Mouse (Mus musculus) kidney, embryonic 14.5 days (tissue): ENCODE data around the gene Stub1. TPM values are rescaled to one million over a fixed set of nuclear protein-coding genes. Genes with fewer than 3 reads are reported as not detected.
A peak's percentile ranks its signal among the peaks of the same experiment; 100 is the strongest.

ENCODE experiments used
- ATAC-seq: fragments of 200-750 bp; cut with Nextera tagmentation; 2 replicates; pipeline ENCODE4 v1.8.0; 2017; ENCODE audit warnings: moderate number of reproducible peaks, mild to moderate bottlenecking, moderate TSS enrichment, moderate library complexity; ENCODE audit not compliant: low FRiP score, low TSS enrichment
- H3K27ac ChIP-seq: fragments of 300-500 bp; sonication (generic); 2 replicates; pipeline ENCODE4 v1.5.1; 2014; ENCODE audit warnings: low read depth, mild to moderate bottlenecking, low read length, moderate library complexity, mixed read lengths
- H3K27me3 ChIP-seq: fragments of 300-500 bp; sonication (generic); 2 replicates; pipeline ENCODE4 v1.6.1; 2014; ENCODE audit warnings: mild to moderate bottlenecking, low read length; ENCODE audit not compliant: control insufficient read depth, insufficient read depth
- H3K36me3 ChIP-seq: fragments of 300-500 bp; sonication (generic); 2 replicates; pipeline ENCODE4 v1.6.1; 2014; ENCODE audit warnings: low read length, mixed read lengths; ENCODE audit not compliant: control insufficient read depth, insufficient read depth
- H3K4me1 ChIP-seq: fragments of 300-500 bp; sonication (generic); 2 replicates; pipeline ENCODE4 v1.6.1; 2014; ENCODE audit warnings: low read length, mixed read lengths; ENCODE audit not compliant: control insufficient read depth, insufficient read depth
- H3K4me2 ChIP-seq: fragments of 300-500 bp; sonication (generic); replicated peaks from 2 replicates; pipeline ENCODE4 v1.6.1; 2014; ENCODE audit warnings: low read depth, mild to moderate bottlenecking, low read length
- H3K4me3 ChIP-seq: fragments of 300-500 bp; sonication (generic); 2 replicates; pipeline ENCODE4 v1.5.1; 2014; ENCODE audit warnings: mild to moderate bottlenecking, low read length
- H3K9ac ChIP-seq: fragments of 300-500 bp; sonication (generic); 2 replicates; pipeline ENCODE4 v1.6.1; 2014; ENCODE audit warnings: low read depth, mild to moderate bottlenecking, low read length, moderate library complexity
- H3K9me3 ChIP-seq: fragments of 300-500 bp; sonication (generic); 2 replicates; pipeline ENCODE4 v1.6.1; 2016; ENCODE audit warnings: low read length; ENCODE audit not compliant: control insufficient read depth
- WGBS: fragments of 180-500 bp; shearing (Covaris S2); extraction: QIAGEN DNeasy Blood & Tissue Kit; methylation state at CpG from one replicate; pipeline ENCODE4 v1.1.7; 2014; 5-methylcytosine and 5-hydroxymethylcytosine counted together
- polyA plus RNA-seq: library from polyadenylated mRNA; unstranded; fragments of >200 nt; fragmentation: Nextera tagmentation; extraction: Ambion mirVana; gene quantifications from 2 replicates; pipeline ENCODE4 v1.2.1, GENCODE M21; 2014

Stub1 gene
- polyA plus RNA-seq: 350 and 425 TPM in 2 replicates

DNA sequence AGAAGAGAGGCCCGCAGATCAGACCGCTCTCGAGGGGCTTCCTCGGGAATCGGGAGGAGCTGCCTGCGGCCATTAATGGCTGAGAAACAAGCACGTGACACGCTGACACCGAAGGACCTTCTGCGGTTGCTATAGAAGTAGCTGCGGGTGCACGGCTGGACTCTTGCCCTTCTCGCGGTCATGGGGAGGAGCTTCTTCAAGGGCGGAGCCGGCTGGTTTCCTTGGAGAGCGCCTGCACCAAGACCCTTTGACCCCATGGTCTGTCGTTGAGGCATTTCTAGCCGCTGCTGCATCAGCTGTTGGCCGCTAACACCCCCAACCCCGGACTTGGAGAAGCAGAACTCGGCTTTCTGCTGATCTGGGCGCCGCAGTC lies at the start of gene Stub1:
Gene Stub1 (minus strand): TSS at position 114 of the 373 bp plus-strand sequence.
- WGBS: under 1% methylated on average over 24 of the region's 24 CpGs
- H3K9ac ChIP-seq: peak within 1 kb of the TSS; percentile 93
- peak within 1 kb of the TSS; percentile 98 for H3K27ac ChIP-seq
- no peaks in the 10 kb centered on the region for H3K9me3 ChIP-seq
- peak; percentile 64 for ATAC-seq
- H3K4me1 ChIP-seq: peaks cover 63% of the 10 kb centered on the region
- H3K4me2 ChIP-seq: peak within 1 kb of the TSS; percentile 95
- no peaks in the 10 kb centered on the region for H3K27me3 ChIP-seq
- H3K4me3 ChIP-seq: peak within 1 kb of the TSS; percentile 89
- peaks cover 39% of the 10 kb centered on the region for H3K36me3 ChIP-seq

DNA sequence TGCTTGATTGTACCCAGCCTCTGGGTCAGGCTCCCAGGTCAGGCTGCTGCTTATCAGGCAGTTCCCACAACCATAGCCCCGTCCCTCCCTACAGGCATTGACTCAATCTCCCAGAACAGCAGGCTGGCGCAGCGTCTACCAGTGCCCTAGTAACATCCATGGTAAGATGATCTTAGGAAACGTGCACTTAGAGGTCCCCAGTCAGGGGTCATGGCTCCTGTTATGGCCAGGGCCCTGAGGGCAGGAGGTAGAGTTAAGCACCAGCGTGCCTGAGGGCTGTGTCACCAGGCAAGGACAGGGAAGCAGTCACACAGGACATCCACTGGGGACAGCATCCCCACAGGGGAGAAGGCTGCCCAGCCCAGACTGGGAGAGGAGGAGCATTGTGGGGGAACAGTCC lies 49.1 kb upstream of the Stub1 start:
- H3K4me3 ChIP-seq: no peak overlapping the region
- ATAC-seq: no peak
- 23% methylated on average over 5 of the region's 5 CpGs for whole genome bisulfite sequencing
- H3K9me3 ChIP-seq: no peaks in the 10 kb centered on the region
- H3K27me3 ChIP-seq: no peaks in the 10 kb centered on the region
- H3K27ac ChIP-seq: 0 out of 2 replicates have a peak overlapping the region, but pooled peaks have one; percentile 26
- peaks cover 17% of the 10 kb centered on the region for H3K4me1 ChIP-seq
- H3K4me2 ChIP-seq: no peak overlapping the region
- no peak overlapping the region for H3K9ac ChIP-seq
- H3K36me3 ChIP-seq: peaks cover 51% of the 10 kb centered on the region

DNA sequence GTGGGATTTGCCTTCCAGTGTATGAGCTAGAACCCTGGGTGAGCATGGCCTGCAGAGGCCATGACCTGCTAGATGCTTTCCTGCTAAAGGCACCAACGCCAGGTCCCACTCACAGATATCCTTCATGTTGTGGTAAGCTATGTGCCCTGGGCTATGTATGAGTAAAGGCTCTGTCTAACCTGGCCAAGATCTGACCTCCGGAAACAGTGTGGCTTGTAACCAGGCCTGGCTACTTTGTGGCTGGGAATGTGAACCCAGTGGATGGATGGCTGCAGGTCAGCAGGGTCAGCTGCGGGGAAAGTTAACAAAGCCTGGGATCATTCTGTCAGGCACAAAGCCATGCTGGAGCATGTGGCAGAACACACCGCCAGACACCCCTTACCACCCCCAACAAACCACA lies 48.5 kb upstream of the Stub1 start:
- no peaks in the 10 kb centered on the region for H3K27me3 ChIP-seq
- 0 out of 2 replicates have a peak overlapping the region, but pooled peaks have one; percentile 24 for H3K27ac ChIP-seq
- peaks cover 51% of the 10 kb centered on the region for H3K36me3 ChIP-seq
- WGBS: 33% methylated on average over 4 of the region's 4 CpGs
- H3K9ac ChIP-seq: peak overlapping the region; percentile 8; the same call in 1 of the 2 replicates
- ATAC-seq: no peak
- H3K4me3 ChIP-seq: no peak overlapping the region
- H3K4me2 ChIP-seq: no peak overlapping the region
- peaks cover 19% of the 10 kb centered on the region for H3K4me1 ChIP-seq
- H3K9me3 ChIP-seq: no peaks in the 10 kb centered on the region

DNA sequence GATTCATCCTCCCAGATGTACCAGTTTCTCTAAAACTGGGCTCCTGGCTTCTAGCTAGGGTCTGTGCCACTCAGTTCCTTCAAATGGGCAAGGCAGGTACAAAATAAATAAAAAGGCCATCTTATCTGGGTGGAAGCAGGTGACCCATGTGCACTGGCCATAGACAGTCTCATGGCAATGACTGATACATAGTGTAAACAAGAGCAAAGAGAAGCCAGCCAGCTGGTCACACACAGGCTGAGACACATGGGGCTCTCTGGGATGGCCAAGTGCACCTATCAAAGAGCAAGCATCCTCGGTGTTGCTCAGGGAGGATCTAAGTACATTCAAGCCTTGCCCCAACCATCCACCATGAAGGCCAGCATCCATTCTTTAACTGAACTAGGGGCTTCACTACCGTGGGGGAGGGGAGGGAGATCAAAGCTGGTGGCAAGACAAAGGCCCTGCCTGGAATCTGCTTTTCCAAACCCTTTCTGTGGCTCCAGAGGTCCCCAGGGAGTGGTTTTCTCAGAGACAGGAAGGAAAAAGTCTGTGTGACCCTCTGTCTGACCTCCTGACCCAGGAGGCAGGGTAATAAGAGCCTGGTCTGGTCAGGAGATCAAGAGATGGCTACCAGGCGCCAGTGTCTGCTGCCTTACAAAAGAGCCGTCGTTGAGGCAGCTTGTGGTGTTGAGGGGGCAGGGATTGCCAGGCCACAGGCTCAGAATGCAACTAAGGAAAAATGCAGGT lies 47.9 kb upstream of the Stub1 start:
- Histone ChIP-seq H3K27me3 (no peaks in the 10 kb centered on the region), H3K9ac (peak overlapping the region; percentile 8; the same call in 1 of the 2 replicates), H3K27ac (0 out of 2 replicates have a peak overlapping the region, but pooled peaks have one; percentile 24), H3K9me3 (no peaks in the 10 kb centered on the region), H3K36me3 (peaks cover 51% of the 10 kb centered on the region), H3K4me1 (peaks cover 25% of the 10 kb centered on the region), H3K4me2 (no peak overlapping the region), H3K4me3 (no peak overlapping the region)
- ATAC-seq: no peak
- 9% methylated on average over 5 of the region's 5 CpGs for WGBS

DNA sequence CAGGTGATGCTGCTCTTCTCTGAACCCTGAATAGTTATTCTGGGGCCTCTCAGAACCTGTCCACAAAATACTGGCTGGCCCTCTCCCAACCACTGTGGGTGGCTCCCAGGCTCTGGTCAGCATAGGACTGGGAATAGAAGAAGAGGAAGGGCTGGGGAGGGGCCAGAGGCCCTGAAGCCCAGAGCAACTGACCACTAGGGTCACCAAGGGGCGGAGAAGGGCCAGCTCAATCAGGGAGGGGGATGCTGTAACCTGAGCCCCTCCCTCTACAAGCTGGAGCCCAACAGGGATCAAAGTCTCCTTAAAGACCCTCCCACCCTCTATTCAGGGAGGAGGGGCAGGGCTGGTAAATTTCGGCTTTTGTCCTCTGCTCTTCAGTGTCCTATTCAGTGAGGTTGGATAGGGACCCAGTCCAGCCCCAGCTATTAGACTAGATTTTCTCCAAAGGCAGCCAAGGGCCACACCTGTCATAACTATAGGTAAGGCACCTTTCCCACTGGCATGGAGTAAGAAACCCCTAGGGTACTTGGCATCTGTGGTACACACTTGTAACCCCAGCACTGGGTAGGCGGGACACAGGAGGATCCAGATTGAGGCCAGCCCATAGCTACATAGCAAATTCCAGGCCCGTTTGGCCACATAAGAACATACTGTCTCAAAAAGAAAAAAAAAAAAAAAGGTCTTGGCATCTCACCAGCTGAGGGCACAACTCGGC lies 47.1 kb upstream of the Stub1 start, which contains the start of gene Wfikkn1:
Gene Wfikkn1 (minus strand): TSS at position 663 of the 715 bp plus-strand sequence.
- Histone ChIP-seq H3K27me3 (no peaks in the 10 kb centered on the region), H3K4me1 (peaks cover 29% of the 10 kb centered on the region), H3K36me3 (peaks cover 50% of the 10 kb centered on the region), H3K4me2 (no peak within 1 kb of the TSS), H3K27ac (0 out of 2 replicates have a peak within 1 kb of the TSS, but pooled peaks have one; percentile 24), H3K9me3 (no peaks in the 10 kb centered on the region), H3K4me3 (no peak within 1 kb of the TSS), H3K9ac (peak within 1 kb of the TSS; percentile 23; the same call in 1 of the 2 replicates)
- 23% methylated on average over 5 of the region's 5 CpGs for WGBS
- no peak for ATAC-seq

DNA sequence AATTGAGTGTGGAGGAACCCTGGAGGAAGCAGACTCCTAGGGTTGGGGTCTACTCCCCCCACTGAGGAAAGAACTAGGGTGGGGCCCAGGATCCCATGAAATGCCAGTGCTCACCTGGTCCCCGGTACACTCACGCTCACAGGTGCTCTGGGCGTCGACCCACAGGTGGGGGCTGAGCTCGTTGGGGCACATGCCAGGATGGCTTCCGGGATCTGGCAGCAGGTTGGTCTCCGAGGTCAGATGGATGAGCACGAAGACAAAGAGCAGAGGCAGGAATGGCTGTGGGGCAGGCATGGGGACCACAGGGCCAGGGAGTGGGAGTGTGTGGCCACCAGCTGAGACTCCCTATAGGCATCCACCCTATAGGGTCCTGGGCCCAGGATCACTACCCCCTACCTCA lies 46.5 kb upstream of the Stub1 start:
- Histone ChIP-seq H3K9ac (peak overlapping the region; percentile 23; the same call in 1 of the 2 replicates), H3K4me3 (no peak overlapping the region), H3K27me3 (no peaks in the 10 kb centered on the region), H3K9me3 (no peaks in the 10 kb centered on the region), H3K4me1 (peaks cover 29% of the 10 kb centered on the region), H3K36me3 (peaks cover 45% of the 10 kb centered on the region), H3K4me2 (no peak overlapping the region), H3K27ac (no peak overlapping the region)
- WGBS: 66% methylated on average over 8 of the region's 8 CpGs
- ATAC-seq: no peak

DNA sequence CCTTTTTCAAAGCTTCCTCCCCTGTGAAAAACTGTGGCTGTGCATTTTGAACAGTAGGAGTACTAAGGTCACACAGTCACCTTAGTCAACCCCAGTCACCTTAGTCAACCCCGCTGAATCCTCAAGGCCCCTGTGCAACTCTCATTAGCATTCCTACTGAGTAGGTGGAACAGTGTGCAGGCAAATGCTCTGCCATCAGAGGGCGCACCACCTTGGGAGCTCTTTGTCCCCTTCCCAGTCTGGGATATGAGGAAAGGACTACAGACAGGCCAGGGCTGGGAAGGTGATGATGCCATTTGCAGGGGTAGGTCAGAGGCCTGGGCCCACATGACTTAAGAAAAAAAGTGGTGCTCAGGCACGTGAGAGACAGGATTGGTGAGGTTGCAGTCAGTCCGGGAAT lies 46.1 kb upstream of the Stub1 start:
- H3K9ac ChIP-seq: no peak overlapping the region
- no peak overlapping the region for H3K4me3 ChIP-seq
- no peak for ATAC-seq
- 54% methylated on average over 4 of the region's 4 CpGs for WGBS
- no peaks in the 10 kb centered on the region for H3K27me3 ChIP-seq
- no peaks in the 10 kb centered on the region for H3K9me3 ChIP-seq
- H3K4me1 ChIP-seq: peaks cover 29% of the 10 kb centered on the region
- peaks cover 40% of the 10 kb centered on the region for H3K36me3 ChIP-seq
- H3K4me2 ChIP-seq: no peak overlapping the region
- no peak overlapping the region for H3K27ac ChIP-seq

DNA sequence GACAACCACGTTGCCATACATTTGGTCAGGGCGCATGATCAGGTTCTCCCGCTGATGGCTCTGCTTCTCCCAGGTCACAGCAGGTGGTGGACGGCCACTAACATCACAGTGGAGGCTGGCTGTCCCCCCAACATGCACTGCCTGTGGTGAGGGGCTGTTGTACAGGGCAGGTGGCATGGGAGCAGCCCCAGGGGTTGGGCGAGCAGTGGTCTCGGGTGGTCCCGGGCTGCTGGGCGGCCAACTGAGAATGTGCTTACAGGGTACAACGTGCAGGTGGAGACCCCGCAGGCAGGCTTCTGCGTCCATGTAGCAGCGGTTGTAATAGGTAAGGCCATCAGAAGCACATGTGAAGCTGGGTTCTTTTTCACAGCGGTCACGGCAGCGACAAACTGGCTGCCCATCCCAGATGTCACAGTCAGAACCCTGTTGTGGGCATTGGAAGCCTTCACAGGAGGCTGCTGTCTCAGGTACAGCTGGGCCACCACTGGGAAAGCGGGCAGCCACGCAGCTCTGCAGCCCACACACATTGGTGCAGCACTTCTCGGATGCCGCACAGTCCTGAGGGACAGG lies 45.5 kb upstream of the Stub1 start:
- Histone ChIP-seq H3K4me1 (peaks cover 33% of the 10 kb centered on the region), H3K4me2 (no peak overlapping the region), H3K4me3 (no peak overlapping the region), H3K9me3 (no peaks in the 10 kb centered on the region), H3K9ac (no peak overlapping the region), H3K36me3 (peaks cover 36% of the 10 kb centered on the region), H3K27ac (no peak overlapping the region), H3K27me3 (no peaks in the 10 kb centered on the region)
- WGBS: 87% methylated on average over 19 of the region's 19 CpGs
- no peak for ATAC-seq
